Mouse (Mus musculus): ENCODE results near the gene Srrm3. TPM values are rescaled to one million over a fixed set of nuclear protein-coding genes. Genes with fewer than 3 reads are reported as not detected.

Srrm3 gene
- total RNA-seq (2021) = 10 to 100 TPM; 87.6 to 91.5 TPM

GRCm38 (mm10) chr5:135806555-135807262 lies at the start of gene Srrm3:
Gene Srrm3, plus strand, starts transcription at chr5:135806890.
- peak; percentile 94 for DNase-seq
- intact Hi-C loops (cut with DNase I) = no loop called here

GRCm38 (mm10) chr5:135761881-135762280 lies 44.8 kb upstream of the Srrm3 start:
- DNase-seq = no peak
- intact Hi-C loops (cut with DNase I) = loop anchor here (5.0 to 10.0 kb wide), 2 partner anchors 210 to 357 kb away; no protein-coding TSS in a partner anchor

- intact Hi-C loops (cut with DNase I) = loop anchor here (1.0 to 10.0 kb wide), 3 partner anchors 145 to 359 kb away; no protein-coding TSS in a partner anchor
- DNase-seq = peak; percentile 82
Measured at GRCm38 (mm10) chr5:135763526-135763925, 43.2 kb upstream of the Srrm3 start.

GRCm38 (mm10) chr5:135764971-135765370 lies 41.7 kb upstream of the Srrm3 start:
- intact Hi-C loops (cut with DNase I) = loop anchor here (5.0 to 10.0 kb wide), 2 partner anchors 213 to 360 kb away; no protein-coding TSS in a partner anchor
- no peak for DNase-seq

- DNase-seq = no peak
- intact Hi-C loops (cut with DNase I) = no loop called here
Measured at GRCm38 (mm10) chr5:135772519-135772918, 34.2 kb upstream of the Srrm3 start.

- intact Hi-C loops (cut with DNase I) = no loop called here
- peak; percentile 24 for DNase-seq
Measured at GRCm38 (mm10) chr5:135776546-135776945, 30.1 kb upstream of the Srrm3 start.

GRCm38 (mm10) chr5:135777796-135778470 lies 28.8 kb upstream of the Srrm3 start, which contains the start of gene Styxl1:
Gene Styxl1, minus strand, starts transcription at chr5:135778385.
- intact Hi-C loops (cut with DNase I) = no loop called here
- no peak for DNase-seq

GRCm38 (mm10) chr5:135778471-135779445 lies 27.9 kb upstream of the Srrm3 start, which contains the start of gene Mdh2:
Gene Mdh2, plus strand, starts transcription at chr5:135778480.
- intact Hi-C loops (cut with DNase I) = no loop called here
- DNase-seq = peak; percentile 100

- DNase-seq = no peak
- intact Hi-C loops (cut with DNase I) = no loop called here
Measured at GRCm38 (mm10) chr5:135780331-135780730, 26.4 kb upstream of the Srrm3 start.

GRCm38 (mm10) chr5:135782901-135783300 lies 23.8 kb upstream of the Srrm3 start:
- no peak for DNase-seq
- intact Hi-C loops (cut with DNase I) = no loop called here

- peak; percentile 92 for DNase-seq
- intact Hi-C loops (cut with DNase I) = no loop called here
Measured at GRCm38 (mm10) chr5:135793996-135794858, 12.5 kb upstream of the Srrm3 start.

GRCm38 (mm10) chr5:135794859-135795181 lies 11.9 kb upstream of the Srrm3 start:
- intact Hi-C loops (cut with DNase I) = loop anchor here (5.0 kb wide), 1 partner anchor 62 kb away; no protein-coding TSS in a partner anchor

GRCm38 (mm10) chr5:135799746-135800145 lies 6.9 kb upstream of the Srrm3 start:
- intact Hi-C loops (cut with DNase I) = loop anchor here (5.0 kb wide), 1 partner anchor 58 kb away; no protein-coding TSS in a partner anchor
- peak; percentile 47 for DNase-seq

More at GRCm38 (mm10) chr5:135794859-135795181, 11.9 kb upstream of the Srrm3 start:
- no peak for DNase-seq

- DNase-seq = no peak
- intact Hi-C loops (cut with DNase I) = no loop called here
Measured at GRCm38 (mm10) chr5:135800927-135801326, 5.8 kb upstream of the Srrm3 start.

- intact Hi-C loops (cut with DNase I) = no loop called here
- no peak for DNase-seq
Measured at GRCm38 (mm10) chr5:135802641-135803040, 4.0 kb upstream of the Srrm3 start.

GRCm38 (mm10) chr5:135803135-135803534 lies 3.6 kb upstream of the Srrm3 start:
- intact Hi-C loops (cut with DNase I) = no loop called here
- no peak for DNase-seq

GRCm38 (mm10) chr5:135803676-135804075 lies 3.0 kb upstream of the Srrm3 start:
- intact Hi-C loops (cut with DNase I) = no loop called here

GRCm38 (mm10) chr5:135804735-135805134 lies 2.0 kb upstream of the Srrm3 start:
- intact Hi-C loops (cut with DNase I) = no loop called here
- no peak for DNase-seq

More at GRCm38 (mm10) chr5:135803676-135804075, 3.0 kb upstream of the Srrm3 start:
- DNase-seq = no peak

GRCm38 (mm10) chr5:135807263-135807637 lies 560 bp downstream of the Srrm3 start:
- DNase-seq = peak; percentile 47
- intact Hi-C loops (cut with DNase I) = no loop called here

GRCm38 (mm10) chr5:135812991-135813390 lies 6.3 kb downstream of the Srrm3 start:
- DNase-seq = peak; percentile 88
- intact Hi-C loops (cut with DNase I) = no loop called here

All from left cerebral cortex, postnatal 4 days (tissue).